Mouse (Mus musculus) heart, adult 2 months (tissue): ENCODE measurements around the gene Ktn1. TPM values are rescaled to one million over a fixed set of nuclear protein-coding genes. Genes with fewer than 3 reads are reported as not detected.

Source experiments
- DNase-seq, 2 experiments: peaks; one replicate each; pipeline ENCODE4 v3.0.0; 2021
- H3K27ac ChIP-seq: fragments of 200-600 bp; 2 replicates; pipeline ENCODE4 v1.8.1; 2022
- H3K27me3 ChIP-seq: fragments of 200-500 bp; 2 replicates; pipeline ENCODE4 v1.6.1; 2012; ENCODE audit warnings: mild to moderate bottlenecking, low read length, inconsistent platforms, mixed read lengths; ENCODE audit not compliant: control insufficient read depth, insufficient read depth
- H3K36me3 ChIP-seq: fragments of 200-500 bp; 2 replicates; pipeline ENCODE4 v1.6.1; 2012; ENCODE audit warnings: low read length, inconsistent platforms; ENCODE audit not compliant: control insufficient read depth, insufficient read depth
- H3K4me1 ChIP-seq: fragments of 200-500 bp; 2 replicates; pipeline ENCODE4 v1.6.1; 2011; ENCODE audit warnings: low read length; ENCODE audit not compliant: control insufficient read depth, insufficient read depth
- H3K4me3 ChIP-seq: fragments of 200-600 bp; 2 replicates; pipeline ENCODE4 v1.8.1; 2022
- H3K79me2 ChIP-seq: fragments of 200-500 bp; replicated peaks from 2 replicates; pipeline ENCODE4 v1.6.1; 2012; ENCODE audit warnings: mild to moderate bottlenecking, inconsistent platforms, low read length, moderate library complexity, mixed read lengths; ENCODE audit not compliant: control insufficient read depth, insufficient read depth
- H3K9ac ChIP-seq: fragments of 200-500 bp; 2 replicates; pipeline ENCODE4 v1.6.1; 2012; ENCODE audit warnings: low read depth, mild to moderate bottlenecking, control low read depth, inconsistent platforms, low read length, mixed read lengths
- CTCF ChIP-seq: fragments of 200-600 bp; IDR thresholded peaks from 2 replicates; pipeline ENCODE4 v1.8.1; 2022; ENCODE audit warnings: antibody characterized with exemption, mild to moderate bottlenecking, moderate library complexity
- EP300 ChIP-seq: fragments of 200-500 bp; IDR thresholded peaks from 2 replicates; pipeline ENCODE4 v1.6.1; 2011; ENCODE audit warnings: low read depth, low read length, control low read depth; ENCODE audit not compliant: insufficient read depth
- POLR2A ChIP-seq: fragments of 200-500 bp; IDR thresholded peaks from 2 replicates; pipeline ENCODE4 v1.6.1; 2011; ENCODE audit warnings: mild to moderate bottlenecking, low read depth, low read length, control low read depth; ENCODE audit not compliant: insufficient read depth
- WGBS: fragments of 180-500 bp; shearing (Covaris S2); methylation state at CpG from one replicate; pipeline ENCODE4 v1.1.7; 2018; 5-methylcytosine and 5-hydroxymethylcytosine counted together
- intact Hi-C: fragments of 180-260 bp; cut with DNase I; formaldehyde crosslinking; loops from one replicate; pipeline ENCODE4 v1.15.1; 2025
- long read RNA-seq: library from polyadenylated mRNA; stranded (forward); transcript quantifications from one replicate; pipeline ENCODE4 v2.0.0, GENCODE M21; 2021
- polyA plus RNA-seq: library from polyadenylated mRNA; depleted of rRNA; stranded (reverse); fragments of >200 nt; gene quantifications from 2 replicates; pipeline ENCODE4 v1.2.3, GENCODE M21; 2012; rRNA removed
- total RNA-seq, 2 experiments: library from RNA; stranded (reverse); gene quantifications; 2 replicates each; pipeline ENCODE4 v1.2.3; 2021

Ktn1 gene
- 100 to 1,000 TPM; 195 to 220 TPM for total RNA-seq
- 15.9 and 34.9 TPM in 2 replicates for polyA plus RNA-seq
- long read RNA-seq, full-length matches to known transcripts, result 8 of 220 reads
- long read RNA-seq, partial matches to known transcripts, result 10 of 220 reads
- long read RNA-seq, other reads (novel, unspliced or antisense), result 202 of 220 reads

GRCm38 (mm10) chr14:47648218-47648617 is at the start of gene Ktn1:
TSS of gene Ktn1 (plus strand) at chr14:47648448.
- intact Hi-C loops, result loop anchor here (1.0 kb wide), 1 partner anchor 79 kb away; no protein-coding TSS in a partner anchor
- WGBS, result 48% methylated on average over 5 of the region's 5 CpGs
- H3K79me2 ChIP-seq, result peaks cover 1% of the 10 kb centered on the region; the same call in 1 of the 2 replicates
- no peaks in the 10 kb centered on the region for H3K27me3 ChIP-seq
- peak within 1 kb of the TSS; percentile 98 for H3K27ac ChIP-seq
- H3K4me1 ChIP-seq, result peaks cover 3% of the 10 kb centered on the region; the same call in 1 of the 2 replicates
- no peak for TF ChIP-seq EP300
- TF ChIP-seq POLR2A, result no peak
- no peak for TF ChIP-seq CTCF
- DNase-seq, result no peak
- peak within 1 kb of the TSS; percentile 97 for H3K9ac ChIP-seq
- peaks cover 19% of the 10 kb centered on the region for H3K36me3 ChIP-seq
- peak within 1 kb of the TSS; percentile 92 for H3K4me3 ChIP-seq

- Histone ChIP-seq H3K79me2 (no peaks in the 10 kb centered on the region), H3K4me1 (no peaks in the 10 kb centered on the region), H3K27ac (no peak overlapping the region), H3K9ac (no peak overlapping the region), H3K4me3 (no peak overlapping the region), H3K36me3 (no peaks in the 10 kb centered on the region), H3K27me3 (no peaks in the 10 kb centered on the region)
- peak in 1 of 2 experiments; percentile 8 for DNase-seq
- WGBS, result 62% methylated on average over 7 of the region's 7 CpGs
- TF ChIP-seq POLR2A (no peak), EP300 (no peak)
- intact Hi-C loops, result no loop called here
These were observed 35.0 kb upstream of the Ktn1 start for GRCm38 (mm10) chr14:47613254-47613653.

- DNase-seq, result no peak
- Histone ChIP-seq H3K27me3 (no peaks in the 10 kb centered on the region), H3K4me1 (no peaks in the 10 kb centered on the region), H3K4me3 (no peak overlapping the region), H3K27ac (no peak overlapping the region), H3K36me3 (no peaks in the 10 kb centered on the region), H3K79me2 (no peaks in the 10 kb centered on the region), H3K9ac (no peak overlapping the region)
- TF ChIP-seq POLR2A (no peak), CTCF (no peak), EP300 (no peak)
- WGBS, result 82% methylated on average over 5 of the region's 5 CpGs
- intact Hi-C loops, result no loop called here
These were observed 29.4 kb upstream of the Ktn1 start for GRCm38 (mm10) chr14:47618891-47619290.

DNA sequence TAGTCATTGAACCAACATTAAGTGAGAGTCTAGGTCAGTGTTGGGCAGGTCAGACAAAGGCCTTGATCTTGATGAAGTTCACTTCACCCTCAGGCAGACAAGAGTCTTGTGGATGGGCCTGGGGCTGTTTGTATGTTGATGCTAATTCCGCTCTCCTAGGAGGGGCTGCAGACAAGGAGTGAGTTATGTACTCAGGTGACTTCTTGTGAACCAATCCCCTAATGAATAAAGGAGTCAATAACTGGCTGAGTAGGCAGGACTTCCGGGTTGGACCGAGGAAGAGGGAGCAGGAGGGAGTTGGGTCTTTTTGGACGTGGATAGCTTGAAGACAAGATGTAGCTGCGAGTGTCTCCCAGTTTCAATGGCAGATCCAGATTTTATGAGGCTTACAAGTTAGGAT is 26.3 kb upstream of the Ktn1 start:
- 88% methylated on average over 5 of the region's 5 CpGs for WGBS
- Histone ChIP-seq H3K27ac (no peak overlapping the region), H3K27me3 (no peaks in the 10 kb centered on the region; the same call in 1 of the 2 replicates), H3K4me3 (no peak overlapping the region), H3K79me2 (no peaks in the 10 kb centered on the region), H3K4me1 (peaks cover under 1% of the 10 kb centered on the region), H3K36me3 (no peaks in the 10 kb centered on the region), H3K9ac (no peak overlapping the region)
- TF ChIP-seq EP300, result no peak
- TF ChIP-seq CTCF, result no peak
- TF ChIP-seq POLR2A, result no peak
- no peak for DNase-seq
- intact Hi-C loops, result no loop called here

- no peak for DNase-seq
- Histone ChIP-seq H3K9ac (no peak overlapping the region), H3K27ac (no peak overlapping the region), H3K27me3 (no peaks in the 10 kb centered on the region; the same call in 1 of the 2 replicates), H3K36me3 (no peaks in the 10 kb centered on the region), H3K4me3 (no peak overlapping the region), H3K79me2 (no peaks in the 10 kb centered on the region), H3K4me1 (peaks cover 4% of the 10 kb centered on the region)
- WGBS, result 50% methylated on average over 3 of the region's 3 CpGs
- intact Hi-C loops, result no loop called here
- no peak for TF ChIP-seq POLR2A
- TF ChIP-seq CTCF, result no peak
- no peak for TF ChIP-seq EP300
These were observed 23.4 kb upstream of the Ktn1 start for GRCm38 (mm10) chr14:47624837-47625236.

GRCm38 (mm10) chr14:47626143-47626542 is 22.1 kb upstream of the Ktn1 start:
- Histone ChIP-seq H3K36me3 (no peaks in the 10 kb centered on the region), H3K27ac (no peak overlapping the region), H3K4me3 (no peak overlapping the region), H3K9ac (no peak overlapping the region), H3K27me3 (no peaks in the 10 kb centered on the region; the same call in 1 of the 2 replicates), H3K4me1 (peaks cover 4% of the 10 kb centered on the region), H3K79me2 (no peaks in the 10 kb centered on the region)
- 79% methylated on average over 4 of the region's 4 CpGs for WGBS
- no peak for TF ChIP-seq EP300
- TF ChIP-seq POLR2A, result no peak
- TF ChIP-seq CTCF, result no peak
- intact Hi-C loops, result no loop called here
- no peak for DNase-seq
